Mouse (Mus musculus) liver, postnatal 0 days (tissue): Measurements from ENCODE around the gene Prkcsh. TPM values are rescaled to one million over a fixed set of nuclear protein-coding genes. Genes with fewer than 3 reads are reported as not detected.

Experiments
- ATAC-seq: fragments of 200-750 bp; cut with Nextera tagmentation; 2 replicates; pipeline ENCODE4 v1.8.0; 2017; ENCODE audit warnings: mild to moderate bottlenecking, moderate library complexity
- DNase-seq: peaks from one replicate; pipeline ENCODE4 v3.0.0-alpha.2; 2016
- H3K27ac ChIP-seq: fragments of 300-500 bp; sonication (generic); 2 replicates; pipeline ENCODE4 v1.5.1; 2014; ENCODE audit warnings: antibody characterized with exemption, moderate library complexity, mild to moderate bottlenecking, low read depth
- H3K27me3 ChIP-seq: fragments of 300-500 bp; sonication (generic); 2 replicates; pipeline ENCODE4 v1.6.1; 2014; ENCODE audit warnings: low read length, control low read depth, mixed read lengths; ENCODE audit not compliant: insufficient read depth
- H3K36me3 ChIP-seq: fragments of 300-500 bp; sonication (generic); replicated peaks from 2 replicates; pipeline ENCODE4 v1.6.1; 2014; ENCODE audit warnings: mild to moderate bottlenecking, control low read depth, low read length, moderate library complexity, mixed read lengths; ENCODE audit not compliant: insufficient read depth
- H3K4me1 ChIP-seq: fragments of 300-500 bp; sonication (generic); 2 replicates; pipeline ENCODE4 v1.6.1; 2014; ENCODE audit warnings: antibody characterized with exemption, mild to moderate bottlenecking, control low read depth; ENCODE audit not compliant: insufficient read depth
- H3K4me2 ChIP-seq: fragments of 300-500 bp; sonication (generic); 2 replicates; pipeline ENCODE4 v1.6.1; 2014; ENCODE audit warnings: low read depth, mild to moderate bottlenecking, low read length, moderate library complexity, mixed read lengths
- H3K4me3 ChIP-seq: fragments of 300-500 bp; sonication (generic); 2 replicates; pipeline ENCODE4 v1.5.1; 2014; ENCODE audit warnings: low read depth, low read length
- H3K9ac ChIP-seq: fragments of 300-500 bp; sonication (generic); replicated peaks from 2 replicates; pipeline ENCODE4 v1.6.1; 2014; ENCODE audit warnings: mild to moderate bottlenecking, moderate library complexity
- H3K9me3 ChIP-seq: fragments of 300-500 bp; sonication (generic); 2 replicates; pipeline ENCODE4 v1.6.1; 2016; ENCODE audit warnings: mild to moderate bottlenecking, control low read depth, low read length, mixed read lengths
- CTCF ChIP-seq: sonication (generic); IDR thresholded peaks from 2 replicates; pipeline ENCODE4 v1.5.1; 2016; ENCODE audit warnings: antibody characterized with exemption, low read depth
- EP300 ChIP-seq: IDR thresholded peaks from 2 replicates; pipeline ENCODE4 v1.6.1; 2016; ENCODE audit warnings: antibody characterized with exemption, low read depth, mild to moderate bottlenecking
- WGBS: fragments of 180-500 bp; shearing (Covaris S2); extraction: QIAGEN DNeasy Blood & Tissue Kit; methylation state at CpG from one replicate; pipeline ENCODE4 v1.1.7; 2014; ENCODE audit not compliant: insufficient replicate concordance; 5-methylcytosine and 5-hydroxymethylcytosine counted together
- polyA plus RNA-seq: library from polyadenylated mRNA; unstranded; fragments of >200 nt; fragmentation: Nextera tagmentation; extraction: Ambion mirVana; gene quantifications from 2 replicates; pipeline ENCODE4 v1.2.1, GENCODE M21; 2015

The Prkcsh gene
- polyA plus RNA-seq, 1 experiment from 2014 or later: 47.0 TPM

DNA sequence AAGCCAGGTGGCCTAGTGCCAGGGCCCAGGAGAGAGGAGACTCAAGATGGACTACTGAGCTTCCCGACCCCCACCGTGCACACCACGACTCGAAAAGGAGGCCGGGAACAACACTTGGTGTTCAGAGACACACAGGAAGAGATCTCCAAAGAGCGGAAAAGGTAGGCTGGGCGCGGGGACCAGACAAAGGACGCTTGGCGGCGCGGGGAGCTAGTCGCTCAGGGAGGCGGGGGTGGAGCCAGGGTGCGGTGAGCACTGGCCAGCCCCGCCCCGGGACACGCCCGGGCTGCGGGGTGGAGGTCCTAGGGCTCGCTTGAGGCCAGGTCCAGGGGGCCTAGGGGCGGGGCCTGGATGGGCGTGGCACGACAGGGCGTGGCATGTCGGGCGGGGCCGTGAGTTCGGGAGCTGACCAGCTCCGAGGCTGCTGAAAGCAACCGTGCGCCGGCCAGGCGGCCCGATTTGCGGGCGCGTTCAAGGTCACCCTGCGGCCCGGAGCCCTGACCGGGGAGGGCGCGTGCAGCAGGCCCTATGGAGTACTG is 47.8 kb downstream of the Prkcsh start:
- no peak for TF ChIP-seq EP300
- TF ChIP-seq CTCF: no peak
- peak overlapping the region; percentile 36 for H3K4me3 ChIP-seq
- H3K4me2 ChIP-seq: peak overlapping the region; percentile 55
- H3K27ac ChIP-seq: no peak overlapping the region
- no peaks in the 10 kb centered on the region for H3K9me3 ChIP-seq
- DNase-seq (peak; percentile 77), ATAC-seq (peak; percentile 54; the same call in 1 of the 2 replicates)
- no peak overlapping the region for H3K9ac ChIP-seq
- WGBS: 1% methylated on average over 42 of the region's 43 CpGs
- H3K4me1 ChIP-seq: peaks cover 28% of the 10 kb centered on the region
- no peaks in the 10 kb centered on the region for H3K36me3 ChIP-seq
- H3K27me3 ChIP-seq: peaks cover 72% of the 10 kb centered on the region

GRCm38 (mm10) chr9:22051161-22051957 is 48.8 kb downstream of the Prkcsh start:
- no peak for ATAC-seq
- 3% methylated on average over 48 of the region's 67 CpGs for WGBS
- Histone ChIP-seq H3K27me3 (peaks cover 73% of the 10 kb centered on the region), H3K9ac (no peak overlapping the region), H3K4me3 (peak overlapping the region; percentile 36; the same call in 1 of the 2 replicates), H3K4me1 (peaks cover 28% of the 10 kb centered on the region), H3K27ac (no peak overlapping the region), H3K36me3 (no peaks in the 10 kb centered on the region), H3K4me2 (peak overlapping the region; percentile 55; the same call in 1 of the 2 replicates), H3K9me3 (no peaks in the 10 kb centered on the region)
- DNase-seq: no peak
- TF ChIP-seq CTCF (no peak), EP300 (no peak)

DNA sequence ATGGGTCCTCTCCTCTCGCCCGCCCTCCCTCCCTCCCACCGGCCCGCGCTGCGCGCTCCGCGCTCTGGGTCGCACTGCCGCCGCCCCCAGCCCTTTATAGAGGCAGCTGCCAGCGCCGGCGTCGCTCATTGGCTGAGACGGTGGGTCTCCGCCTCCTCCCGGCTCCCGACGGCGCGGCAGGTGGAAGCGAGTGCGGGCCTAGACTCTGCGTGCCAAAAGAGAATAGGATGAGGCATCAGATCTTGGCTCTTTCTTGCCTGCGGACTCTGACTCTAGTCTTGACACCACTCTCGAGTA is 49.3 kb downstream of the Prkcsh start, which contains the start of gene Elavl3:
Elavl3 (minus strand) TSS at position 66 of the 297 bp plus-strand sequence.
- Histone ChIP-seq H3K4me3 (peak within 1 kb of the TSS; percentile 36), H3K27me3 (peaks cover 73% of the 10 kb centered on the region), H3K9me3 (no peaks in the 10 kb centered on the region), H3K4me2 (peak within 1 kb of the TSS; percentile 55), H3K4me1 (peaks cover 28% of the 10 kb centered on the region), H3K36me3 (no peaks in the 10 kb centered on the region; the same call in 1 of the 2 replicates), H3K9ac (no peak within 1 kb of the TSS), H3K27ac (no peak within 1 kb of the TSS)
- ATAC-seq: no peak
- 6% methylated on average over 12 of the region's 28 CpGs for WGBS
- no peak for TF ChIP-seq EP300
- TF ChIP-seq CTCF: no peak
- no peak for DNase-seq

GRCm38 (mm10) chr9:22053657-22054056 is 51.1 kb downstream of the Prkcsh start:
- no peaks in the 10 kb centered on the region for H3K9me3 ChIP-seq
- no peak overlapping the region for H3K4me2 ChIP-seq
- WGBS: 27% methylated on average over 6 of the region's 7 CpGs
- peaks cover 14% of the 10 kb centered on the region for H3K36me3 ChIP-seq
- no peak overlapping the region for H3K9ac ChIP-seq
- H3K27ac ChIP-seq: no peak overlapping the region
- TF ChIP-seq CTCF (no peak), EP300 (no peak)
- H3K4me1 ChIP-seq: peaks cover 28% of the 10 kb centered on the region
- no peak for ATAC-seq
- peaks cover 64% of the 10 kb centered on the region for H3K27me3 ChIP-seq
- no peak overlapping the region for H3K4me3 ChIP-seq
- no peak for DNase-seq

DNA sequence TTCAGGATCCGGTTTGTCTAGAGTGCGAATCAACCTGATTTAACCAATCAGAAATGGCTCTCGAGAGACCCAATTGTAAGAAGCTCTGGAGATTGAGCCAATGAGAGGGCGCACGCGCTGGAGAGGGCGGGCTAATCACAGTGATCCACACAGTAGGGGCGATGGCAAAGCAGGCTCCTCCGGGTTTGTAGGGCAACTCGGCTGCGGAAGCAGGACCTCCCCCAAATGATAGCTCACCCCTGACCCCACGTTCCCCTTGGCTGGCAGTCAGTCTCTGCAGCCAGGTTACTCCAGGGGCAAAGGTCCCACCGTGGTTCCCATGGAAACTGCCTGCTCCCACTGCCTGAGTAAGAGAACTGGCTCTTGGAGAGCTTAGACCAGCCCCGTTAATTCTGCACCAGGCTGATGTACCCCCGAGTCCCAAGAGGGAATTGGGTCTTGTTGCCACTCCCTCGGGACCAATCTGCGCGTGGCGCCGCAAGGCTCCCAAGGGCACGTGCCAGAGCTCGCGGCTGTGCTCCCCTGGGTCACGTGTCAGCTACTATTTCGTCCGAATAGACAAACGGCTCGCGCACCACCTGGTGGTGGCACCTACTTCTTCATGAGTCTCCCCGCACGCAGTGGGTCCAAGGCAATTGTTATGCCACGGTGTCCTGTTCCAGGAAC is 51.9 kb downstream of the Prkcsh start:
- Histone ChIP-seq H3K4me3 (no peak overlapping the region), H3K9ac (no peak overlapping the region), H3K27ac (no peak overlapping the region), H3K4me1 (peaks cover 28% of the 10 kb centered on the region), H3K27me3 (peaks cover 56% of the 10 kb centered on the region), H3K9me3 (no peaks in the 10 kb centered on the region), H3K4me2 (peak overlapping the region; percentile 38), H3K36me3 (peaks cover 19% of the 10 kb centered on the region)
- 1% methylated on average over 32 of the region's 32 CpGs for WGBS
- no peak for TF ChIP-seq EP300
- TF ChIP-seq CTCF: peak; percentile 83
- ATAC-seq (peak; percentile 75), DNase-seq (peak; percentile 86)

DNA sequence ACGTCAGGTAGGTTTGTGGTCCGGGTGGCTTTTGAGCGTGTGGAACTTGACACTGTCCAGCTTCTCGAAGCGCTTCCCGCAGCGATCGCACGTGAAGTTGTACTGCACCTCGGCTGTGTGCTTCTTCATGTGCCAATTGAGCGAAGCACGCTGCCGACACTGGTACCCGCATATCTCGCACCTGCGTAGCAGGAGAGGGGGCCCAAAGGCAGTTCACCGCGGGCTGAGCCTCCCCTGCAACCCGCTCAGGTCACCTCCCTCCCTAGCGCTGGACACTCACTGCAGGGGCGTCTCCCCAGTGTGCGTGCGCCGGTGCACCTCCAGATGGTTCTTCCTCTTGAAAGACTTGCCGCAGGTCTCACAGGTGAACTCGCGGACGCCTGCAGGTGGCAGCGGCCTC is 53.1 kb downstream of the Prkcsh start:
- no peak overlapping the region for H3K9ac ChIP-seq
- ATAC-seq (no peak), DNase-seq (no peak)
- no peak overlapping the region for H3K4me3 ChIP-seq
- H3K36me3 ChIP-seq: peaks cover 21% of the 10 kb centered on the region
- H3K27ac ChIP-seq: no peak overlapping the region
- 36% methylated on average over 28 of the region's 29 CpGs for WGBS
- peaks cover 44% of the 10 kb centered on the region for H3K27me3 ChIP-seq
- no peak overlapping the region for H3K4me2 ChIP-seq
- H3K4me1 ChIP-seq: peaks cover 22% of the 10 kb centered on the region
- no peaks in the 10 kb centered on the region for H3K9me3 ChIP-seq
- no peak for TF ChIP-seq CTCF
- TF ChIP-seq EP300: no peak
